Mouse (Mus musculus): ENCODE results near the gene Alox5ap.
A peak's percentile ranks its signal among the peaks of the same experiment; 100 is the strongest.

Alox5ap gene

GRCm38 (mm10) chr5:149264405-149264804 is at the start of gene Alox5ap:
Gene Alox5ap (plus strand): TSS chr5:149264767.
- DNase-seq: no peak

- no peak for DNase-seq
Observed at GRCm38 (mm10) chr5:149215540-149215939, 49.0 kb upstream of the Alox5ap start.

- DNase-seq: no peak
Observed at GRCm38 (mm10) chr5:149217524-149218357, 46.8 kb upstream of the Alox5ap start.

GRCm38 (mm10) chr5:149219493-149219892 is 45.1 kb upstream of the Alox5ap start:
- DNase-seq: no peak

GRCm38 (mm10) chr5:149221355-149221754 is 43.2 kb upstream of the Alox5ap start:
- DNase-seq: no peak

- DNase-seq: no peak
Observed at GRCm38 (mm10) chr5:149224666-149225065, 39.9 kb upstream of the Alox5ap start.

- peak; percentile 93 for DNase-seq
Observed at GRCm38 (mm10) chr5:149228700-149229618, 35.6 kb upstream of the Alox5ap start.

- DNase-seq: no peak
Observed at GRCm38 (mm10) chr5:149229619-149230339, 34.8 kb upstream of the Alox5ap start.

- DNase-seq: peak; percentile 56
Observed at GRCm38 (mm10) chr5:149235002-149235401, 29.6 kb upstream of the Alox5ap start.

- DNase-seq: no peak
Observed at GRCm38 (mm10) chr5:149237221-149237950, 27.2 kb upstream of the Alox5ap start.

GRCm38 (mm10) chr5:149242467-149242866 is 22.1 kb upstream of the Alox5ap start:
- DNase-seq: no peak

GRCm38 (mm10) chr5:149243053-149243452 is 21.5 kb upstream of the Alox5ap start:
- DNase-seq: peak; percentile 35

- no peak for DNase-seq
Observed at GRCm38 (mm10) chr5:149245391-149245964, 19.1 kb upstream of the Alox5ap start.

GRCm38 (mm10) chr5:149245965-149246470 is 18.5 kb upstream of the Alox5ap start:
- DNase-seq: peak; percentile 84

- DNase-seq: peak; percentile 45
Observed at GRCm38 (mm10) chr5:149247047-149247904, 17.3 kb upstream of the Alox5ap start.

- no peak for DNase-seq
Observed at GRCm38 (mm10) chr5:149252303-149252702, 12.3 kb upstream of the Alox5ap start.

- no peak for DNase-seq
Observed at GRCm38 (mm10) chr5:149253491-149253890, 11.1 kb upstream of the Alox5ap start.

GRCm38 (mm10) chr5:149255522-149255921 is 9.0 kb upstream of the Alox5ap start:
- DNase-seq: no peak

GRCm38 (mm10) chr5:149257518-149258281 is 6.9 kb upstream of the Alox5ap start:
- peak; percentile 42 for DNase-seq

GRCm38 (mm10) chr5:149259093-149259492 is 5.5 kb upstream of the Alox5ap start:
- no peak for DNase-seq

Measured in thymus, postnatal 4 days (tissue).